Comparison of ENCODE assay signal across 20 mouse cellular contexts in the genomic region with DNA sequence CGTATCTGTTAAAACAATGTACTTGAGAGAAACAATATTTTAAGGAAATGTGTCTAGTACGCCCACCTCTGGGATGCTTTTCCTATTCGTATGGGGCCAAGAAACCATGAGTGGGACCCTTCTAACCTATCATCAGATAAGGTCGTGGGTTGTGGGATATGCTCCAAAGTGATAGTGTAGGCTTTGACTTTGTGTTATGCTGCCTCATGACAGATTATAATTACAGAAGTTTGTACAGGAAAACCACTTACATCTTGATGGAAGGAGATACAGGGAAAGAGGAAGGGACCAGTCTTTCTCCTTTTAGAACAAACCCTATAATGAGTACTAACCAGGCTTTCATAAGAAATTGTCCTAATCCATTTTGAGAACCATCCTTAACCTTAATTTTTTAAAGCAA.
DNase-seq lines count a peak whose midpoint lies in the region; ATAC-seq lines count a peak whose summit lies in the region.
"Had no signal": no experiment of that assay in that cellular context is flagged by ENCODE, and none has a peak within 500 bp of the region (broad histone marks: within the 10 kb centered on the region; RNA-seq: fewer than 3 reads in every experiment).

No protein-coding gene starts in this region.

- DNase-seq in embryo, embryonic 10 days (ENCODE audit: low spot score): no peak
- no peak for DNase-seq in adrenal gland, adult 18-20 months (ENCODE audit: low spot score in 2 of 2)
- DNase-seq in right cerebral cortex, postnatal 4 days: no peak
- DNase-seq: adrenal gland, adult 2 months; adrenal gland, adult 8-10 months; adrenal gland, postnatal 10 days; adrenal gland, postnatal 14 days; adrenal gland, postnatal 25 days; adrenal gland, postnatal 36 days; B cell, adult 2 months; cerebellum, adult 11 months; cerebellum, adult 11-12 months; cerebellum, adult 18-20 months; cerebellum, adult 2 months had no signal

- peak; percentile 95 for ATAC-seq in common myeloid progenitor, adult 5-6 weeks (replicated peaks; ENCODE audit: low read depth, poor library complexity, severe bottlenecking)
- peak; percentile 53 to 67; a peak in 3 of 4 replicates for ATAC-seq in hematopoietic stem cell, adult 5-6 weeks (replicated peaks in 1 of 2; ENCODE audit: insufficient read depth in 1 of 2, low FRiP score in 2 of 2, low TSS enrichment in 1 of 2, low read depth in 1 of 2, poor library complexity in 2 of 2, severe bottlenecking in 2 of 2)
- ATAC-seq in megakaryocyte progenitor cell, adult 5-6 weeks (replicated peaks; ENCODE audit: poor library complexity): peak; percentile 60
- ATAC-seq: activated CD4-positive, CD25-positive, alpha-beta regulatory T cell, adult 4 months; CD4-positive, CD25-positive, alpha-beta regulatory T cell, adult 4 months; Patski had no signal
